Mouse (Mus musculus) heart, postnatal 0 days (tissue): ENCODE measurements around the gene Cic. TPM values are rescaled to one million over a fixed set of nuclear protein-coding genes. Genes with fewer than 3 reads are reported as not detected.

Source experiments
- ATAC-seq: fragments of 200-750 bp; cut with Nextera tagmentation; 2 replicates; pipeline ENCODE4 v1.8.0; 2017; ENCODE audit warnings: low read depth, moderate number of reproducible peaks, moderate library complexity; ENCODE audit not compliant: insufficient read depth
- DNase-seq: peaks from one replicate; pipeline ENCODE4 v3.0.0-alpha.2; 2016; ENCODE audit warnings: low spot score
- H3K27ac ChIP-seq: fragments of 300-500 bp; sonication (generic); 2 replicates; pipeline ENCODE4 v1.5.1; 2014; ENCODE audit warnings: low read depth, mild to moderate bottlenecking
- H3K27me3 ChIP-seq: fragments of 300-500 bp; sonication (generic); 2 replicates; pipeline ENCODE4 v1.6.1; 2014; ENCODE audit warnings: low read length, mixed read lengths; ENCODE audit not compliant: control insufficient read depth, insufficient read depth
- H3K36me3 ChIP-seq: fragments of 300-500 bp; sonication (generic); replicated peaks from 2 replicates; pipeline ENCODE4 v1.6.1; 2014; ENCODE audit warnings: low read length, mixed read lengths; ENCODE audit not compliant: control insufficient read depth, insufficient read depth
- H3K4me1 ChIP-seq: fragments of 300-500 bp; sonication (generic); 2 replicates; pipeline ENCODE4 v1.6.1; 2014; ENCODE audit warnings: antibody characterized with exemption; ENCODE audit not compliant: control insufficient read depth, insufficient read depth
- H3K4me2 ChIP-seq: fragments of 300-500 bp; sonication (generic); 2 replicates; pipeline ENCODE4 v1.6.1; 2014; ENCODE audit warnings: low read depth, mild to moderate bottlenecking, low read length, moderate library complexity
- H3K4me3 ChIP-seq: fragments of 300-500 bp; sonication (generic); 2 replicates; pipeline ENCODE4 v1.5.1; 2014; ENCODE audit warnings: low read depth, low read length
- H3K9ac ChIP-seq: fragments of 300-500 bp; sonication (generic); replicated peaks from 2 replicates; pipeline ENCODE4 v1.6.1; 2014; ENCODE audit warnings: low read depth, low read length, mixed read lengths
- H3K9me3 ChIP-seq: fragments of 300-500 bp; sonication (generic); replicated peaks from 2 replicates; pipeline ENCODE4 v1.6.1; 2016; ENCODE audit warnings: low read length; ENCODE audit not compliant: control insufficient read depth
- CTCF ChIP-seq: IDR thresholded peaks from 2 replicates; pipeline ENCODE4 v1.5.1; 2016; ENCODE audit warnings: antibody characterized with exemption, control low read depth, low read depth
- EP300 ChIP-seq: IDR thresholded peaks from 2 replicates; pipeline ENCODE4 v1.6.1; 2016; ENCODE audit warnings: antibody characterized with exemption, low read depth
- WGBS: fragments of 180-500 bp; shearing (Covaris S2); extraction: QIAGEN DNeasy Blood & Tissue Kit; methylation state at CpG from one replicate; pipeline ENCODE4 v1.1.7; 2014; 5-methylcytosine and 5-hydroxymethylcytosine counted together
- polyA plus RNA-seq: library from polyadenylated mRNA; unstranded; fragments of >200 nt; fragmentation: Nextera tagmentation; extraction: Ambion mirVana; gene quantifications from 2 replicates; pipeline ENCODE4 v1.2.1, GENCODE M21; 2015
- total RNA-seq: library from RNA; depleted of rRNA; stranded (reverse); fragments of >200 nt; gene quantifications from 2 replicates; pipeline ENCODE4 v1.2.3, GENCODE M21; 2014; ENCODE audit warnings: low replicate concordance

Gene Cic
- total and polyA plus RNA-seq, 2 experiments from 2014 or later: 16.9 to 63.0 TPM

- H3K27ac ChIP-seq: no peak overlapping the region
- no peak overlapping the region for H3K4me3 ChIP-seq
- no peak overlapping the region for H3K4me2 ChIP-seq
- WGBS: 84% methylated on average over 12 of the region's 12 CpGs
- no peak for TF ChIP-seq EP300
- TF ChIP-seq CTCF: no peak
- H3K9ac ChIP-seq: no peak overlapping the region
- DNase-seq: no peak
- no peaks in the 10 kb centered on the region for H3K9me3 ChIP-seq
- H3K4me1 ChIP-seq: peaks cover 3% of the 10 kb centered on the region; the same call in 1 of the 2 replicates
- no peaks in the 10 kb centered on the region for H3K27me3 ChIP-seq
- ATAC-seq: no peak
- peaks cover 42% of the 10 kb centered on the region for H3K36me3 ChIP-seq
Observed at GRCm38 (mm10) chr7:25294960-25295722, 27.6 kb downstream of the Cic start.

GRCm38 (mm10) chr7:25296945-25297453 lies 29.5 kb downstream of the Cic start:
- H3K4me3 ChIP-seq: peak overlapping the region; percentile 75
- TF ChIP-seq EP300: no peak
- TF ChIP-seq CTCF: no peak
- ATAC-seq (peak; percentile 8; the same call in 1 of the 2 replicates), DNase-seq (no peak)
- peaks cover 24% of the 10 kb centered on the region for H3K36me3 ChIP-seq
- H3K9ac ChIP-seq: peak overlapping the region; percentile 58
- 2% methylated on average over 21 of the region's 21 CpGs for WGBS
- H3K9me3 ChIP-seq: no peaks in the 10 kb centered on the region
- peaks cover 3% of the 10 kb centered on the region; the same call in 1 of the 2 replicates for H3K4me1 ChIP-seq
- peak overlapping the region; percentile 88 for H3K4me2 ChIP-seq
- H3K27me3 ChIP-seq: no peaks in the 10 kb centered on the region
- H3K27ac ChIP-seq: peak overlapping the region; percentile 70

GRCm38 (mm10) chr7:25297454-25298325 lies 30.2 kb downstream of the Cic start, which contains the start of gene Pafah1b3:
TSS of gene Pafah1b3 (minus strand) at chr7:25297986.
- Histone ChIP-seq H3K27ac (peak within 1 kb of the TSS; percentile 70), H3K4me1 (peaks cover 3% of the 10 kb centered on the region; the same call in 1 of the 2 replicates), H3K4me2 (peak within 1 kb of the TSS; percentile 88), H3K36me3 (peaks cover 17% of the 10 kb centered on the region), H3K9me3 (no peaks in the 10 kb centered on the region), H3K9ac (peak within 1 kb of the TSS; percentile 58), H3K27me3 (no peaks in the 10 kb centered on the region), H3K4me3 (peak within 1 kb of the TSS; percentile 75)
- DNase-seq: peak; percentile 90
- ATAC-seq: peak; percentile 90
- TF ChIP-seq CTCF (peak; percentile 39), EP300 (peak; percentile 67; the same call in 1 of the 2 replicates)
- WGBS: under 1% methylated on average over 52 of the region's 52 CpGs

- DNase-seq (no peak), ATAC-seq (no peak)
- WGBS: 55% methylated on average over 19 of the region's 19 CpGs
- Histone ChIP-seq H3K4me3 (no peak within 1 kb of the TSS), H3K4me2 (no peak within 1 kb of the TSS), H3K27ac (no peak within 1 kb of the TSS), H3K27me3 (peaks cover 11% of the 10 kb centered on the region), H3K9ac (no peak within 1 kb of the TSS), H3K36me3 (no peaks in the 10 kb centered on the region), H3K4me1 (peaks cover 9% of the 10 kb centered on the region), H3K9me3 (no peaks in the 10 kb centered on the region)
- no peak for TF ChIP-seq EP300
- no peak for TF ChIP-seq CTCF
Observed at GRCm38 (mm10) chr7:25301063-25301462, 33.6 kb downstream of the Cic start, which contains the start of gene Prr19. TSS of gene Prr19 (plus strand) at chr7:25301411.

GRCm38 (mm10) chr7:25303003-25303684 lies 35.6 kb downstream of the Cic start:
- Histone ChIP-seq H3K4me2 (no peak overlapping the region), H3K27me3 (peaks cover 30% of the 10 kb centered on the region), H3K4me1 (peaks cover 7% of the 10 kb centered on the region; the same call in 1 of the 2 replicates), H3K36me3 (no peaks in the 10 kb centered on the region), H3K4me3 (no peak overlapping the region), H3K27ac (no peak overlapping the region), H3K9ac (no peak overlapping the region), H3K9me3 (no peaks in the 10 kb centered on the region)
- ATAC-seq: no peak
- no peak for DNase-seq
- 49% methylated on average over 9 of the region's 9 CpGs for WGBS
- TF ChIP-seq EP300 (no peak), CTCF (no peak)
